In the genomic region with DNA sequence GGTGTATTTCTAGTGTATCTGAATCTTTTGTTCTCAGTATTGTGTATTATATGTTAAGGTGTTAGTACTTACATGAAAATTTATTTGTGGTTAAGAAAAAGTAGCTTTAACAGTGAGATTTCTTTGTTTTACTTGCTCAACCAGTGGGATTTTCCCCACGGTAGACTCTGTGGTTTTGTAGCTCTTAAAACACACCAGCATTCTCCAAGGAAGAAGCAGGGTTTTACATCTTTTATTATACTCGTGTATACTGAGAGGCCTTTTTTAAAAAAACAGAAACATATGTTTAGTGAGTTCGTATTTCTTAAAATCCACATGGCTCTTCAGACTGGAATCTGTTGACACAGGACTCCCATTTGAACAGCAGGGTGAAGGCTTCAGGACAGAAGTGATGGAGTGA, we compare ENCODE assay signal across 20 mouse cellular contexts.
"Had no signal": no experiment of that assay in that cellular context is flagged by ENCODE, and none has a peak within 500 bp of the region (broad histone marks: within the 10 kb centered on the region; RNA-seq: fewer than 3 reads in every experiment).

No protein-coding gene starts in this region.

- H3K36me3 ChIP-seq: limb, embryonic 15.5 days; liver, embryonic 12.5 days; midbrain, embryonic 12.5 days had no signal

- H3K4me1 ChIP-seq: midbrain, embryonic 12.5 days had no signal

- H3K4me3 ChIP-seq: layer of hippocampus, adult 2 months; left cerebral cortex, adult 2 months; limb, embryonic 15.5 days; liver, embryonic 12.5 days; megakaryocyte, embryonic 14.5 days; midbrain, embryonic 12.5 days; neural tube, embryonic 13.5 days had no signal

- H3K27ac ChIP-seq: kidney, postnatal 0 days; layer of hippocampus, adult 2 months; left cerebral cortex, adult 2 months; limb, embryonic 15.5 days; liver, embryonic 12.5 days; macrophage; midbrain, embryonic 12.5 days; neural tube, embryonic 13.5 days had no signal

- DNase-seq: kidney, adult 11 months; kidney, adult 9 months; kidney, postnatal 36 days; lung, embryonic 14.5 days; lung, postnatal 10 days; retina, postnatal 1 day; right cerebral cortex, postnatal 4 days; spleen, adult 18-20 months; thymus, adult 18-20 months; thymus, postnatal 14 days had no signal

- ATAC-seq: liver, embryonic 12.5 days; midbrain, embryonic 16.5 days had no signal

- H3K27me3 ChIP-seq: limb, embryonic 15.5 days; liver, embryonic 12.5 days; megakaryocyte, embryonic 14.5 days; midbrain, embryonic 12.5 days; neural tube, embryonic 13.5 days had no signal

- H3K4me2 ChIP-seq: limb, embryonic 15.5 days; liver, embryonic 12.5 days; lung, embryonic 14.5 days; midbrain, embryonic 12.5 days; neural tube, embryonic 13.5 days had no signal

- H3K9me3 ChIP-seq: limb, embryonic 15.5 days; liver, embryonic 12.5 days; megakaryocyte, embryonic 14.5 days; midbrain, embryonic 12.5 days; neural tube, embryonic 13.5 days had no signal

- H3K9ac ChIP-seq: limb, embryonic 15.5 days; liver, embryonic 12.5 days; lung, embryonic 14.5 days; midbrain, embryonic 12.5 days; neural tube, embryonic 13.5 days had no signal
